Mouse (Mus musculus) neural tube, embryonic 11.5 days (tissue): ENCODE results near the gene Tmigd1. TPM values are rescaled to one million over a fixed set of nuclear protein-coding genes. Genes with fewer than 3 reads are reported as not detected.
A peak's percentile ranks its signal among the peaks of the same experiment; 100 is the strongest.

ENCODE experiments used
- ATAC-seq: fragments of 200-750 bp; cut with Nextera tagmentation; 2 replicates; pipeline ENCODE4 v1.8.0; 2017; ENCODE audit warnings: moderate number of reproducible peaks, mild to moderate bottlenecking, moderate TSS enrichment, moderate library complexity; ENCODE audit not compliant: insufficient read depth, low FRiP score, low TSS enrichment
- DNase-seq: peaks from one replicate; pipeline ENCODE4 v3.0.0-alpha.2; 2015; ENCODE audit warnings: low spot score
- H3K27ac ChIP-seq: fragments of 300-500 bp; sonication (generic); 2 replicates; pipeline ENCODE4 v1.5.1; 2014; ENCODE audit warnings: low read depth, mild to moderate bottlenecking, low read length
- H3K27me3 ChIP-seq: fragments of 300-500 bp; sonication (generic); 2 replicates; pipeline ENCODE4 v1.6.1; 2014; ENCODE audit warnings: mild to moderate bottlenecking, low read length, mixed read lengths; ENCODE audit not compliant: control insufficient read depth, insufficient read depth
- H3K36me3 ChIP-seq: fragments of 300-500 bp; sonication (generic); 2 replicates; pipeline ENCODE4 v1.6.1; 2014; ENCODE audit warnings: mild to moderate bottlenecking, low read length, moderate library complexity, mixed read lengths; ENCODE audit not compliant: control insufficient read depth, insufficient read depth
- H3K4me1 ChIP-seq: fragments of 300-500 bp; sonication (generic); 2 replicates; pipeline ENCODE4 v1.6.1; 2014; ENCODE audit warnings: low read length, mixed read lengths; ENCODE audit not compliant: control insufficient read depth, insufficient read depth
- H3K4me2 ChIP-seq: fragments of 300-500 bp; sonication (generic); 2 replicates; pipeline ENCODE4 v1.6.1; 2014; ENCODE audit warnings: low read depth, mild to moderate bottlenecking, moderate library complexity
- H3K4me3 ChIP-seq: fragments of 300-500 bp; sonication (generic); 2 replicates; pipeline ENCODE4 v1.5.1; 2014; ENCODE audit warnings: low read depth, low read length
- H3K9ac ChIP-seq: fragments of 300-500 bp; sonication (generic); 2 replicates; pipeline ENCODE4 v1.6.1; 2014; ENCODE audit warnings: mild to moderate bottlenecking, low read length
- H3K9me3 ChIP-seq: fragments of 300-500 bp; sonication (generic); 2 replicates; pipeline ENCODE4 v1.6.1; 2016; ENCODE audit warnings: low read length; ENCODE audit not compliant: control insufficient read depth
- WGBS: fragments of 180-500 bp; shearing (Covaris S2); extraction: QIAGEN DNeasy Blood & Tissue Kit; methylation state at CpG from one replicate; pipeline ENCODE4 v1.1.7; 2014; 5-methylcytosine and 5-hydroxymethylcytosine counted together
- polyA plus RNA-seq: library from polyadenylated mRNA; unstranded; fragments of >200 nt; fragmentation: Nextera tagmentation; extraction: Ambion mirVana; gene quantifications from 2 replicates; pipeline ENCODE4 v1.2.1, GENCODE M21; 2014

The Tmigd1 gene
- polyA plus RNA-seq, 1 experiment from 2014 or later: not detected

DNA sequence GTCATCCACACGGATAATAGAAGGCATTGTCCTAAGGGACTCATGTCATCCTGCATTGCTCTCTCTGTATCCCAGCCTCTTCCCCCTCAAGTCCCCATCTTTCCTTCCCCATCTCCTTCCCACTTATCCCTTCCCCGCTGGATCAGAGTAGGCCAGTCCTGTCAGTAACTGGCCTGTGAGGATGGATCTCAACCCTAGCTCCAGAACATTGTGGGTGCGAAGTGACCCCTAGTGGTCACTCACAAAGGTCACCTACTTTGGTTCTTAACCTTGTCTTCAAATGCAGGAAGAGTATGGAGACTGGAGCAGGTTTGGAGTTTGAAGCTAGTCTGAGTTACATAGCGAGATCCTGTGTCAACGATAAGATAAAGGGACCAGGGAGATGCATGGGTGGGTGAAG lies 7.7 kb upstream of the Tmigd1 start:
- ATAC-seq (no peak), DNase-seq (peak; percentile 55)
- H3K9me3 ChIP-seq: no peaks in the 10 kb centered on the region
- peaks cover 6% of the 10 kb centered on the region; the same call in 1 of the 2 replicates for H3K4me1 ChIP-seq
- H3K36me3 ChIP-seq: no peaks in the 10 kb centered on the region
- H3K27me3 ChIP-seq: no peaks in the 10 kb centered on the region
- H3K4me2 ChIP-seq: no peak overlapping the region
- WGBS: 30% methylated on average over 5 of the region's 5 CpGs
- H3K4me3 ChIP-seq: no peak overlapping the region
- no peak overlapping the region for H3K9ac ChIP-seq
- H3K27ac ChIP-seq: no peak overlapping the region

DNA sequence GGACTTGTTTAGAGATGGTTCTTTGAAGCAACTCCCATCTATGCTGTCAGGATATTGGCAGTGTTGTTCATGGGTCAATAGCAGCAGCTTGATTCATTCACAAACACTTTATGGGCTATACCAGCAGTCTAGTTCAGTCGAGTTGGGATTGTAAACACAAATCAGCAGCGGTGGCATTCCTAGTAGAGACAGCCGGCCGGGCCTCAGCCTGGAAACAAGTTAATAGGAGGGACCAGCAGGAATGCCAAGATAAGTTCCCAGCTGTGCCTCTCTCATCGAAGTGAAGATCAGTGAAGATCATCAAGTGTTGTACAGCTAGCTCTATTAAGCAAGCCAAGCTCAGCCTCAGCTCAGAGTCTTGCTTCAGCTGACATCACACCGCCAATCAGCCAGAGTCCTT lies 5.6 kb upstream of the Tmigd1 start:
- WGBS: 67% methylated on average over 6 of the region's 6 CpGs
- ATAC-seq: no peak
- H3K4me2 ChIP-seq: no peak overlapping the region

DNA sequence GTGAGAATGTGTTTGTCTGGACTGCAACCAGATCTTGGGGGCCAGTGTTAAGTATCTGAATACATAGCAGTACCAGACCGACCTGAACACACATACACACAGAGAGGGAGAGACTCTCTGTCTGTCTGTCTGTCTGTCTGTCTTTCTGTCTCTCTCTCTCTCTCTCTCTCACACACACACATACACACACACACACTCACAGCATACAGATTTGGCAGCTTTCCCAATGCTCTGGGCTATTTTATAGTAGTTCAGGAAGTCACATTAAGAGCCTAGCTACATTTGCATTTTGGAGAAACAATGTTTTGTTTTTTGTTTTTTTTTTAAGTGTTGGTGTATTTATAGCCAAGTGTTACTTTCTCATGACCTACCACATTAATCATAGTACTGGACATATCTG lies 4.8 kb upstream of the Tmigd1 start:
- H3K27me3 ChIP-seq: no peaks in the 10 kb centered on the region
- no peak overlapping the region for H3K4me2 ChIP-seq
- DNase-seq: no peak
- H3K9me3 ChIP-seq: no peaks in the 10 kb centered on the region
- WGBS: 87% methylated on average over 1 of the region's 1 CpGs
- no peaks in the 10 kb centered on the region for H3K36me3 ChIP-seq
- no peak for ATAC-seq
- no peak overlapping the region for H3K9ac ChIP-seq
- H3K4me1 ChIP-seq: peaks cover 6% of the 10 kb centered on the region; the same call in 1 of the 2 replicates
- H3K27ac ChIP-seq: no peak overlapping the region
- no peak overlapping the region for H3K4me3 ChIP-seq

More for the DNA sequence above, 5.6 kb upstream of the Tmigd1 start:
- H3K36me3 ChIP-seq: no peaks in the 10 kb centered on the region
- H3K9me3 ChIP-seq: no peaks in the 10 kb centered on the region
- H3K27ac ChIP-seq: no peak overlapping the region
- peaks cover 6% of the 10 kb centered on the region; the same call in 1 of the 2 replicates for H3K4me1 ChIP-seq
- H3K9ac ChIP-seq: no peak overlapping the region
- no peaks in the 10 kb centered on the region for H3K27me3 ChIP-seq
- no peak overlapping the region for H3K4me3 ChIP-seq
- no peak for DNase-seq

DNA sequence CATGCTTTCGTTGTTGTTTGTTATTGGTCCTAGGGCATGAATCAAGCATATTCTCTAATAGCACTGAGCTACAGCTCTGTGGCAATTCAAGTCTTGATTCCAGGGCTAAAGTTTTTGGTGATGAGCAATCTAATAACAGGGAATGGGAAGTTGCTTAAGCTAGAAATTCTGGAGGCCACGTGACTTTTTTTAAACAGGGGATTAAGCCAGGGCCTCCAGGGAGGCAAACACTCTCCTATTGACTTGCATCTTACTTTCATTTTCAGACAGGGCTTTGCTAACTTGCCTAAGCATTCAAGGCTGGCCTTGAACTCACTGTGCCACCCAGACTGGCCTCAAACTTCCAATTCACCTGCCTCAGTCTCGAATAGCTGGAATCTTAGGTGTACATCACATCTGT lies 4.1 kb upstream of the Tmigd1 start:
- DNase-seq: no peak
- 60% methylated on average over 3 of the region's 3 CpGs for WGBS
- H3K27me3 ChIP-seq: no peaks in the 10 kb centered on the region
- H3K9me3 ChIP-seq: no peaks in the 10 kb centered on the region
- no peak overlapping the region for H3K9ac ChIP-seq
- no peak overlapping the region for H3K4me3 ChIP-seq
- H3K4me2 ChIP-seq: no peak overlapping the region
- H3K27ac ChIP-seq: no peak overlapping the region
- H3K4me1 ChIP-seq: peaks cover 6% of the 10 kb centered on the region; the same call in 1 of the 2 replicates
- no peak for ATAC-seq
- H3K36me3 ChIP-seq: no peaks in the 10 kb centered on the region

DNA sequence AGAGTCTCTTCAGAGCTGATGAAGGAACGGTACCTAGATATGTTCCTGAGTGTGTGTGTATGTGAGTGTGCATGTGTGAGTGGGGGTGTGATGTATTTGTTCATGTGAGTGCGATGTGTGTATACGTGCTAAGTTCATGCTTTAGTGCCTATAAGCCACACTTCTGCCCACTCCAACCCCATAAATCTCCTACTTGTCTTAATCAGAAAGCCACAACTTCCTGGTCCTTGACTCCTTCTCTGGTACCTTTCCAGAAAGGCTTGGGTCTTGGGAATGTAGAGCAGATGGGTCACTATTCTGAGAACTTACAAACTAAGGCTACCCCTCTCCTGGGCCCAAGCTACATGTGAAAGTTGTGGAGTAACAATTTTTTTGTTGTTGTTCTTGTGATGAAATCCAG lies 3.2 kb upstream of the Tmigd1 start:
- ATAC-seq (no peak), DNase-seq (no peak)
- 92% methylated on average over 3 of the region's 3 CpGs for WGBS
- no peak overlapping the region for H3K9ac ChIP-seq
- no peaks in the 10 kb centered on the region for H3K9me3 ChIP-seq
- no peaks in the 10 kb centered on the region for H3K36me3 ChIP-seq
- no peaks in the 10 kb centered on the region for H3K27me3 ChIP-seq
- no peak overlapping the region for H3K4me3 ChIP-seq
- no peak overlapping the region for H3K4me2 ChIP-seq
- H3K27ac ChIP-seq: no peak overlapping the region
- H3K4me1 ChIP-seq: peaks cover 2% of the 10 kb centered on the region; the same call in 1 of the 2 replicates

DNA sequence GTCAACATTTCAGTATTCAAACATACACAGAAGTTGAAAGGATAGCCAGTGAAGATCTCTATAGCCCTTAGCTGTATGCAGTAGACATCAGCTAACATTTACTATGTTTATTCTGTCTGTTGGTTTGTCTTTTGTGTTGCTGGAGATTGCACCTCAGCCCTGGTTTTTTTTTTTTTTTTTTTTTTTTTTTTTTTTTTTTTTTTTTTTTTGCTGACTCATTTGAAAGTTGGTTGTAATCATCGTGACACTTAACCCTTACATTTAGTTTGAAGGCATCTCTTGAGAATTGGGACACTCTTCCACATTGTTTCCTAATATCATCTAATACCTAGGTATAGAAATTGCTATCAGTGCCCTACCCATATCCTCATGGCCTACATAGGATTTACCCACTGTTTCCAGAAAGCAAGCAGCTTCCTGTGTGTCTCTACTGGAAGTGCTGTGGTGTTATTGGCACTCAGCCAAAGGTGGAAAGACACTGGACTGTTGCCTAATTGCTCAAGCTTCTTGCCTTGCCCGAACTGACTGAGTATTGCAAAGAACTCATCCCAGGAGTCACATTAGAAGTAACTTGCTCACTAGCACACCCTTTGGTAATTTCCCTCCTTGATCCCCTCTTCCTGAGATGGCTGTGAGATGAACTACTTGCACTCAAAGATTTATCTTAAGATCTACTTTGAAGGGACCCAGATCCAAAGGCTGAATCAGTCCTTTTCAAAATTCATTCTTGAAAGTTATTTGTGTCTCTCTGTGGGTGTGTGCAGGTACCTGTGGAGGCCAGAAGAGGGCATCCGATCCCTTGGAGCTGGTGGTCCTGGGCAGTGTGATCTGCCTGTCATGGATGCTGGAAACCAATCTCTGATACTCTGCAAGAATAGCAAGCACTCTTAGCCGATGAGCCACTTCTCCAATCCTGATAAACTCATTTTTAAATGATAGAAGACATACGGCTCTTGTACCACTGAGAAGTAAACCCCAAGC lies 1.9 kb upstream of the Tmigd1 start:
- no peaks in the 10 kb centered on the region for H3K9me3 ChIP-seq

DNA sequence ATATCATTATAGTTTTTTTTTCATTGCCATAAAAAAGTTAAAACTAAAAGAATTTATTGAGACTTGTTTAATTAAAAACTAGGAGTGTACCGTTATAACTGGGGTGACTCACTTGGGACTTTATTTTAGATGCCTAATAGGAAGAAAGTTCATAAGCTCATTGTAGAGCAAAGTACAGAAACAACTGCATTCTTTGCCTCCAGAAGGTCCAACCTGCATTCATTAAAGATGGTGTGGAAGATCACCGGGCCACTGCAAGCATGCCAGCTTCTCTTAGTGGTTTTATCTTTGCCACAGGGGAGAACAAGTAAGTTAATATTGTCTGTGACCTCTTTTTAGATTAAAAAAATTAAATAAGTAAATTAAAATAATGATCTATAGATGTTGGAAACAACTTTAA lies 2.4 kb downstream of the Tmigd1 start:
- ATAC-seq (no peak), DNase-seq (no peak)
- Histone ChIP-seq H3K27ac (no peak overlapping the region), H3K9ac (no peak overlapping the region), H3K27me3 (no peaks in the 10 kb centered on the region), H3K4me1 (no peaks in the 10 kb centered on the region), H3K36me3 (no peaks in the 10 kb centered on the region), H3K9me3 (no peaks in the 10 kb centered on the region), H3K4me3 (no peak overlapping the region), H3K4me2 (no peak overlapping the region)
- 87% methylated on average over 2 of the region's 2 CpGs for WGBS

More for the DNA sequence above, 1.9 kb upstream of the Tmigd1 start:
- no peak overlapping the region for H3K27ac ChIP-seq
- no peak overlapping the region for H3K4me2 ChIP-seq
- no peak for DNase-seq
- 75% methylated on average over 5 of the region's 5 CpGs for WGBS
- no peaks in the 10 kb centered on the region for H3K4me1 ChIP-seq
- no peak overlapping the region for H3K9ac ChIP-seq
- no peaks in the 10 kb centered on the region for H3K36me3 ChIP-seq
- no peak overlapping the region for H3K4me3 ChIP-seq
- H3K27me3 ChIP-seq: no peaks in the 10 kb centered on the region
- ATAC-seq: no peak

DNA sequence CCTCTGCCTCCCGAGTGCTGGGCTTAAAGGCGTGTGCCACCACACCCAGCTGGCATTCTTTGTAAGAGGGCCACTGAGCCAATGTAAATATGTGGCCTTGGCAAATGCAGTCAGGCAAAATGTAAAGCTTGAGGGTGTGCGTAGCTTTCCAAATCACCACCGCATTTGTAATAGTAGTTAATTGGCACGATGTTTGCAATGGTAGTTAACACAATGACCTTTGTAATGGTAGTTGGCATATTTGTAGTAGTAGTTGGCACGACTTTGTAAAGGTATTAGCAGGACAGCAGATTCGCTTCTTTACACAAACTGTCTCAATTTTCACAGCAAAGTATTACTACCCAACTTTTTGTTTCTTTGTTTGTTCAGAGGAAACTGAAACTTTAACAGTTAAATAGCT lies 6.7 kb downstream of the Tmigd1 start:
- WGBS: 90% methylated on average over 7 of the region's 7 CpGs
- Histone ChIP-seq H3K9ac (no peak overlapping the region), H3K9me3 (no peaks in the 10 kb centered on the region), H3K27me3 (no peaks in the 10 kb centered on the region), H3K36me3 (no peaks in the 10 kb centered on the region), H3K4me3 (no peak overlapping the region), H3K27ac (no peak overlapping the region), H3K4me2 (no peak overlapping the region), H3K4me1 (no peaks in the 10 kb centered on the region)
- ATAC-seq: no peak
- no peak for DNase-seq
